Mouse (Mus musculus) heart, postnatal 4 days (tissue): ENCODE data around the gene Mrps10. TPM values are rescaled to one million over a fixed set of nuclear protein-coding genes. Genes with fewer than 3 reads are reported as not detected.
"Not testable (repeated sequence)": the region's sequence is repeated elsewhere in the genome, so short reads cannot be mapped to it uniquely, and the experiment has no call there.

ENCODE experiments used
- DNase-seq: peaks from one replicate; pipeline ENCODE4 v3.0.0; 2021
- total RNA-seq, 2 experiments: library from RNA; stranded (reverse); gene quantifications; 2 replicates each; pipeline ENCODE4 v1.2.3; 2021

The Mrps10 gene
- total RNA-seq, 2 experiments from 2014 or later: 31.9 to 35.4 TPM

GRCm38 (mm10) chr17:47383266-47383665 is 14.6 kb downstream of the Mrps10 start:
- no peak for DNase-seq

GRCm38 (mm10) chr17:47384064-47384463 is 15.4 kb downstream of the Mrps10 start:
- no peak for DNase-seq

- DNase-seq: no peak
These were observed 16.5 kb downstream of the Mrps10 start, which contains the start of gene Guca1b for GRCm38 (mm10) chr17:47385145-47385544. Gene Guca1b, plus strand, starts transcription at chr17:47385393.

GRCm38 (mm10) chr17:47386649-47387048 is 18.0 kb downstream of the Mrps10 start:
- peak; percentile 71 for DNase-seq

GRCm38 (mm10) chr17:47394223-47394869 is 25.7 kb downstream of the Mrps10 start:
- no peak for DNase-seq

GRCm38 (mm10) chr17:47395376-47395913 is 26.8 kb downstream of the Mrps10 start:
- DNase-seq: peak; percentile 40

- no peak for DNase-seq
These were observed 30.4 kb downstream of the Mrps10 start for GRCm38 (mm10) chr17:47399091-47399490.

GRCm38 (mm10) chr17:47400451-47400850 is 31.8 kb downstream of the Mrps10 start, which contains the start of gene Guca1a:
Gene Guca1a, minus strand, starts transcription at chr17:47400584.
- DNase-seq: no peak

- no peak for DNase-seq
These were observed 39.2 kb downstream of the Mrps10 start for GRCm38 (mm10) chr17:47407717-47408557.

GRCm38 (mm10) chr17:47408558-47408898 is 39.8 kb downstream of the Mrps10 start:
- peak; percentile 79 for DNase-seq

- peak; percentile 20 for DNase-seq
These were observed 41.5 kb downstream of the Mrps10 start for GRCm38 (mm10) chr17:47409897-47410861.

GRCm38 (mm10) chr17:47420195-47420594 is 51.5 kb downstream of the Mrps10 start:
- DNase-seq: no peak

- no peak for DNase-seq
These were observed 52.9 kb downstream of the Mrps10 start for GRCm38 (mm10) chr17:47421566-47421965.

GRCm38 (mm10) chr17:47422616-47423015 is 53.9 kb downstream of the Mrps10 start:
- DNase-seq: not testable (repeated sequence)

- no peak for DNase-seq
These were observed 55.5 kb downstream of the Mrps10 start for GRCm38 (mm10) chr17:47424186-47424585.

GRCm38 (mm10) chr17:47427316-47427715 is 58.6 kb downstream of the Mrps10 start:
- no peak for DNase-seq

GRCm38 (mm10) chr17:47428831-47429304 is 60.2 kb downstream of the Mrps10 start:
- peak; percentile 66 for DNase-seq

- no peak for DNase-seq
These were observed 62.1 kb downstream of the Mrps10 start for GRCm38 (mm10) chr17:47430815-47431214.
